Mouse (Mus musculus) CH12.LX (cell line): ENCODE measurements around the gene Gm11939. TPM values are rescaled to one million over a fixed set of nuclear protein-coding genes. Genes with fewer than 3 reads are reported as not detected.

Experiments used
- DNase-seq: peaks from one replicate; pipeline ENCODE4 v3.0.0-alpha.2; 2013; ENCODE audit errors: extremely low read depth
- H3K27ac ChIP-seq: 2 replicates; pipeline ENCODE4 v1.5.1; 2012; ENCODE audit warnings: low read depth, mild to moderate bottlenecking, control low read depth, moderate library complexity; ENCODE audit not compliant: insufficient read depth
- H3K27me3 ChIP-seq: replicated peaks from 2 replicates; pipeline ENCODE3; 2012; ENCODE audit warnings: inconsistent platforms
- H3K36me3 ChIP-seq, 2 experiments: replicated peaks in 1 of 2; 2 replicates each; pipeline versions ENCODE3 to v1.6.1; 2012; ENCODE audit warnings: inconsistent platforms in 1 of 2, low read length in 1 of 2, mild to moderate bottlenecking in 1 of 2, mixed read lengths in 1 of 2, moderate library complexity in 1 of 2; ENCODE audit not compliant: control insufficient read depth in 1 of 2, insufficient read depth in 1 of 2
- H3K4me1 ChIP-seq, 2 experiments: 2 replicates each; pipeline ENCODE4 v1.6.1; 2012; ENCODE audit warnings: inconsistent platforms in 1 of 2, moderate library complexity in 1 of 2; ENCODE audit not compliant: insufficient read depth in 2 of 2, control insufficient read depth in 1 of 2
- H3K4me2 ChIP-seq: 2 replicates; pipeline ENCODE4 v1.6.1; 2012; ENCODE audit warnings: low read depth, mild to moderate bottlenecking, control low read depth; ENCODE audit not compliant: poor library complexity, insufficient read depth, severe bottlenecking
- H3K4me3 ChIP-seq, 3 experiments: fragments of 150-350 bp in 1 of 3; sonication (generic) in 1 of 3; replicated peaks in 1 of 3; 2 replicates each; pipeline versions ENCODE3 to v1.5.1; 2011 to 2012; ENCODE audit warnings: low read depth in 2 of 3, low read length in 2 of 3, mild to moderate bottlenecking in 2 of 3, moderate library complexity in 2 of 3, control low read depth in 1 of 3, improper control_type of control experiment in 1 of 3, inconsistent platforms in 1 of 3, mixed read lengths in 1 of 3; ENCODE audit not compliant: poor library complexity in 1 of 3
- H3K79me2 ChIP-seq: replicated peaks from 2 replicates; pipeline ENCODE4 v1.6.1; 2012; ENCODE audit warnings: mild to moderate bottlenecking, moderate library complexity; ENCODE audit not compliant: control insufficient read depth, poor library complexity, insufficient read depth, severe bottlenecking; ENCODE audit errors: extremely low read depth
- H3K9ac ChIP-seq: 2 replicates; pipeline ENCODE4 v1.6.1; 2012; ENCODE audit warnings: low read depth, mild to moderate bottlenecking, control low read depth, moderate library complexity; ENCODE audit not compliant: insufficient read depth
- H3K9me3 ChIP-seq: replicated peaks from 2 replicates; pipeline ENCODE3; 2012; ENCODE audit warnings: low read length, inconsistent platforms, mixed read lengths
- BHLHE40 ChIP-seq: IDR thresholded peaks from 2 replicates; pipeline ENCODE4 v1.6.1; 2011; ENCODE audit warnings: mild to moderate bottlenecking, low read depth, low read length, improper control_type of control experiment
- CHD1 ChIP-seq: IDR thresholded peaks from 2 replicates; pipeline ENCODE4 v1.6.1; 2012; ENCODE audit warnings: low read depth, low read length, improper control_type of control experiment, inconsistent platforms
- CTCF ChIP-seq, 2 experiments: IDR thresholded peaks in 1 of 2; conservative IDR thresholded peaks in 1 of 2; 2 replicates each; pipeline ENCODE4 v1.5.1; 2011 to 2012; ENCODE audit warnings: low read depth in 2 of 2, low read length in 2 of 2, improper control_type of control experiment in 1 of 2, inconsistent platforms in 1 of 2, mild to moderate bottlenecking in 1 of 2, moderate library complexity in 1 of 2
- E2F4 ChIP-seq: IDR thresholded peaks from 2 replicates; pipeline ENCODE4 v1.6.1; 2011; ENCODE audit warnings: low read depth, low read length, improper control_type of control experiment; ENCODE audit not compliant: insufficient replicate concordance
- GABPA ChIP-seq: IDR thresholded peaks from 2 replicates; pipeline ENCODE4 v1.6.1; 2012; ENCODE audit warnings: low read depth, low read length, improper control_type of control experiment, inconsistent platforms; ENCODE audit not compliant: insufficient replicate concordance
- HCFC1 ChIP-seq: IDR thresholded peaks from 2 replicates; pipeline ENCODE4 v1.6.1; 2012; ENCODE audit warnings: low read depth, mild to moderate bottlenecking, inconsistent platforms, low read length, improper control_type of control experiment
- IRF4 ChIP-seq: IDR thresholded peaks from 2 replicates; pipeline ENCODE4 v1.6.1; 2014; ENCODE audit warnings: low read depth, mild to moderate bottlenecking, inconsistent platforms, low read length, improper control_type of control experiment
- JUN ChIP-seq: IDR thresholded peaks from 2 replicates; pipeline ENCODE4 v1.6.1; 2011; ENCODE audit warnings: low read depth, mild to moderate bottlenecking, low read length, improper control_type of control experiment, moderate library complexity; ENCODE audit not compliant: insufficient read depth
- KAT2A ChIP-seq: IDR thresholded peaks from 2 replicates; pipeline ENCODE4 v1.6.1; 2012; ENCODE audit warnings: low read length, improper control_type of control experiment, inconsistent platforms; ENCODE audit not compliant: insufficient replicate concordance
- MAFK ChIP-seq: IDR thresholded peaks from 2 replicates; pipeline ENCODE4 v1.6.1; 2011; ENCODE audit warnings: low read length, improper control_type of control experiment; ENCODE audit not compliant: insufficient replicate concordance
- MAZ ChIP-seq: IDR thresholded peaks from 2 replicates; pipeline ENCODE4 v1.6.1; 2012; ENCODE audit warnings: low read depth, mild to moderate bottlenecking, inconsistent platforms, low read length, improper control_type of control experiment, moderate library complexity
- MEF2A ChIP-seq: IDR thresholded peaks from 2 replicates; pipeline ENCODE4 v1.6.1; 2014; ENCODE audit warnings: low read depth, mild to moderate bottlenecking, inconsistent platforms, low read length, improper control_type of control experiment, borderline replicate concordance
- PAX5 ChIP-seq: IDR thresholded peaks from 2 replicates; pipeline ENCODE4 v1.6.1; 2012; ENCODE audit warnings: low read length, inconsistent platforms, mixed read lengths
- POLR2A ChIP-seq: IDR thresholded peaks from 2 replicates; pipeline ENCODE4 v1.6.1; 2011; ENCODE audit warnings: low read depth, mild to moderate bottlenecking, improper control_type of control experiment, low read length
- RAD21 ChIP-seq: IDR thresholded peaks from 2 replicates; pipeline ENCODE4 v1.6.1; 2011; ENCODE audit warnings: low read depth, mild to moderate bottlenecking, low read length, improper control_type of control experiment, moderate library complexity
- RCOR1 ChIP-seq: conservative IDR thresholded peaks from 2 replicates; pipeline ENCODE4 v1.6.1; 2012; ENCODE audit warnings: low read depth, mild to moderate bottlenecking, inconsistent platforms, low read length, improper control_type of control experiment
- SIN3A ChIP-seq: IDR thresholded peaks from 2 replicates; pipeline ENCODE4 v1.6.1; 2012; ENCODE audit warnings: low read length, improper control_type of control experiment, inconsistent platforms
- SMC3 ChIP-seq: IDR thresholded peaks from 2 replicates; pipeline ENCODE4 v1.6.1; 2011; ENCODE audit warnings: low read depth, low read length, improper control_type of control experiment
- TCF12 ChIP-seq: IDR thresholded peaks from 2 replicates; pipeline ENCODE4 v1.6.1; 2014; ENCODE audit warnings: low read depth, mild to moderate bottlenecking, inconsistent platforms, low read length, improper control_type of control experiment
- UBTF ChIP-seq: IDR thresholded peaks from 2 replicates; pipeline ENCODE4 v1.6.1; 2012; ENCODE audit warnings: low read depth, mild to moderate bottlenecking, inconsistent platforms, low read length, improper control_type of control experiment, moderate library complexity
- USF1 ChIP-seq: IDR thresholded peaks from 2 replicates; pipeline ENCODE4 v1.6.1; 2014; ENCODE audit warnings: low read depth, mild to moderate bottlenecking, inconsistent platforms, low read length, improper control_type of control experiment
- ZC3H11A ChIP-seq: IDR thresholded peaks from 2 replicates; pipeline ENCODE4 v1.6.1; 2012; ENCODE audit warnings: low read depth, mild to moderate bottlenecking, inconsistent platforms, low read length, improper control_type of control experiment
- dilution Hi-C: fragments of 300-500 bp; cut with MboI; formaldehyde crosslinking; loops from 2 replicates; pipeline ENCODE4 v1.14.3; 2020; ENCODE audit warnings: low sequenced_read_pairs; ENCODE audit not compliant: extremely low pct_unique_long_range_greater_than_20kb, extremely low pct_ligation_motif_present
- in situ Hi-C: fragments of 300-500 bp; cut with MboI; formaldehyde crosslinking; loops from 3 replicates; pipeline ENCODE4 v1.14.3; 2019; ENCODE audit warnings: low sequenced_read_pairs, low pct_ligation_motif_present, low pct_unique_long_range_greater_than_20kb, mixed read lengths
- polyA plus RNA-seq: library from polyadenylated mRNA; unstranded; fragments of >175 nt; gene quantifications from 2 replicates; pipeline ENCODE4 v1.2.1, GENCODE M21; 2012; ENCODE audit warnings: low read depth; ENCODE audit not compliant: insufficient read length
- total RNA-seq, 2 experiments: library from RNA; depleted of rRNA; stranded (reverse); fragments of 300-350 nt in 1 of 2; fragments of >200 nt in 1 of 2; gene quantifications; 2 replicates each; pipeline ENCODE4 v1.2.3; 2012 to 2014

The Gm11939 gene
- total and polyA plus RNA-seq, 3 experiments, result not detected

DNA sequence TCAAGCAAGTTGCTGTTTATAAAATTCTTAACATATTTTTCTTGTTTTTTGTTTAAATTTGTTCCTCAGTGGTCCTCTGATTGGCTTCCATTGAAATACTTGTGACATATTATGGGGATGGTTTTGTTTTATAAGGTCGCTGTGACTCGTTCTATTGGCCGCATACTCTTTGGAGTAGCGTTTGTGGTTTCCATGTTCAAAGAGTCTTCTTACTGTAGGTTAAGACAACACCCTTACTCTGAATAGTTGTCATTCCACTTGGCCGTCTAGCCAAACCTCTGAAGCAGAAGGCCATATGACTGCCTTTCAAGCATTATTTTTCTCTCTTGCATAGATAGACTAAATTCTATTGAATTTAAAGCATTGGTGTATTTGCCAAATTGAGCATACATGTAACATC lies 21.8 kb upstream of the Gm11939 start:
- H3K27me3 ChIP-seq, result peaks cover 77% of the 10 kb centered on the region
- DNase-seq, result no peak
- dilution Hi-C loops (no loop called here), in situ Hi-C loops (no loop called here)
- H3K4me1 ChIP-seq, result no peaks in the 10 kb centered on the region
- TF ChIP-seq KAT2A, result no peak
- TF ChIP-seq E2F4, result no peak
- no peak for TF ChIP-seq SIN3A
- no peak for TF ChIP-seq SMC3
- TF ChIP-seq JUN, result no peak
- no peak for TF ChIP-seq IRF4
- TF ChIP-seq BHLHE40, result no peak
- TF ChIP-seq TCF12, result no peak
- no peak for TF ChIP-seq MEF2A
- TF ChIP-seq RCOR1, result no peak
- no peak for TF ChIP-seq ZC3H11A
- no peak for TF ChIP-seq HCFC1
- TF ChIP-seq RAD21, result no peak
- no peak overlapping the region for H3K9ac ChIP-seq
- no peak overlapping the region for H3K4me2 ChIP-seq
- H3K36me3 ChIP-seq, result no peaks in the 10 kb centered on the region
- no peaks in the 10 kb centered on the region for H3K79me2 ChIP-seq
- H3K27ac ChIP-seq, result no peak overlapping the region
- peaks cover 4% of the 10 kb centered on the region for H3K9me3 ChIP-seq
- H3K4me3 ChIP-seq, result no peak overlapping the region

DNA sequence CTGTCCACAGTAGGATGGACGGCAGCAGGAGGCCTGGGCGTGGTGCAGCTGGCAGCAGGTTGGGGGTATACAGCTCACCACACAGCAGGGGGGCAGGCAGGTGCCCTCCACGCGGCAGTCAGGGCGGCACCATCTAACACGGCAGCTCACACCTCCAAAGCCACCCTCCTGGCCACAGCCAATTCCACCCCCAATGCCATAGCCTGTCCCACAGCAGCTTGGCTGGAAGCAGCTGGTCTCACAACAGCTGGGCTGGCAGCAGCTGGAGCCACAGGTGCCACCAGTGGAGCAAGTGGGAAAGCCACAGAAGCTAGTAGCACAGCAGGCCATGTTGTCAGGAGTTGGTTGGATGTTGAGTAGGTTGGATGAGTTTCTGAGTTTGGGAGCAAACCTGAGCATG lies 21.4 kb upstream of the Gm11939 start, which contains the start of gene Krtap1-5:
Gene Krtap1-5, minus strand, starts transcription at position 381 of the 400 bp plus-strand sequence.
- H3K9ac ChIP-seq, result no peak within 1 kb of the TSS
- H3K27ac ChIP-seq, result no peak within 1 kb of the TSS
- H3K36me3 ChIP-seq, result no peaks in the 10 kb centered on the region
- no peaks in the 10 kb centered on the region for H3K4me1 ChIP-seq
- no peak within 1 kb of the TSS for H3K4me3 ChIP-seq
- dilution Hi-C loops (no loop called here), in situ Hi-C loops (no loop called here)
- peaks cover 4% of the 10 kb centered on the region for H3K9me3 ChIP-seq
- TF ChIP-seq USF1, result no peak
- TF ChIP-seq UBTF, result no peak
- no peak for TF ChIP-seq POLR2A
- TF ChIP-seq CTCF (conservative IDR thresholded peaks at IDR 0.05 in 1 of 2, IDR thresholded peaks at IDR 0.05 in 1 of 2; ENCODE audit: low read depth in 2 of 2, low read length in 2 of 2), result no peak
- no peak for TF ChIP-seq MAFK
- TF ChIP-seq CHD1, result no peak
- TF ChIP-seq RAD21, result no peak
- TF ChIP-seq PAX5, result no peak
- no peak for TF ChIP-seq GABPA
- no peak for TF ChIP-seq MAZ
- TF ChIP-seq, all 38 proteins: peak for 0
- no peak for DNase-seq
- H3K27me3 ChIP-seq, result peaks cover 78% of the 10 kb centered on the region
- H3K79me2 ChIP-seq, result no peaks in the 10 kb centered on the region
- H3K4me2 ChIP-seq, result no peak within 1 kb of the TSS
